Mouse (Mus musculus) right cerebral cortex, postnatal 14 days (tissue): Measurements from ENCODE around the gene Nipbl.

Experiments
- DNase-seq: peaks from one replicate; pipeline ENCODE4 v3.0.0; 2022

Nipbl gene

DNA sequence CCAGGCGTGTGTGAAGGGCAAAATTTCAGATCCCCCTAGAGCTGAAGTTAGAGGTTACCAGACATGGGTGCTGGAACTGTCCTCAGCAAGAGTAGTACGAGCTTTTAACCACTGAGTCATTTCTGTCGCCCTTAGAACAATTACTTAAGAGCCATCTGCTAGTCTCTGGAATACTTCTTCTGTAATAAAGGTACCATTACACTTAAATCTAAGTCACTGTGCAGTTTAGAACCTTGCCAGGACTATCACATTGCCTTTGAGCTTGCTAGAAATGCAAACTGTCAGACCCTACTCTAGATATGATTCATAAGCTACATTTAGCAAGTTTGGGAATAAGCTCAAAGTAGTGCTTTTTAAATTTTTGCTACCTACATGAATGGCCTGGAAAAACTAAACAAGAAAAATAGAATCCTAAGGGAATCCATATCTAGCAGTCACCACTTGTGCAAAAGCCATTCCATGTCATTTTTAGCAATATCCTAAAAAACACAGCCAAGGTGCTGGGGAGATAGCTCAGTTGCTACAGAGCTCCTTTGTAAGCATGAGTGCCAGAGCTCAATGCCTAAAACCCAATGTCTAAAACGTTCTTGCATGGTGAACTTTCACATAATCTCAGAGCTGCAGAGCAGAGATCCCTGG is 27.6 kb downstream of the Nipbl start:
- DNase-seq: no peak

DNA sequence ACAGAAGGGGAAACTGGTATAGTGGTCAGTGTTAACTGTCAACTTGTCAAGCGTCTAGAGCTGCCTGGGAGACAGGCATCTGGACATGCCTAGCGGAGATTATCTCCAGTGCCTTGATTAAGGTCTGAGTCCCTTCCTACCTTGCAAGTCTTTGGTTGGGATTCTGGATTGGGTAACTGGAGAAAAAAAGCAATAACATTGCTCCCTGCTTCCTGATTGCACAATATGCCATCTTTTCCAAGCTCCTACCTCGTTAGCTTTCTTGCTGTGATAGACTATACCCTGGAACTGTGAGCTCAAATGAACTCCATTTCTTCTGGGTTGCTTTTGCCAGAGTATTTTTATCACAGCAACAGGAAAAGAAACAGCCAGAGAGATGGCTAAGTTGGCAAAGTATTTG is 30.9 kb downstream of the Nipbl start:
- DNase-seq: no peak

DNA sequence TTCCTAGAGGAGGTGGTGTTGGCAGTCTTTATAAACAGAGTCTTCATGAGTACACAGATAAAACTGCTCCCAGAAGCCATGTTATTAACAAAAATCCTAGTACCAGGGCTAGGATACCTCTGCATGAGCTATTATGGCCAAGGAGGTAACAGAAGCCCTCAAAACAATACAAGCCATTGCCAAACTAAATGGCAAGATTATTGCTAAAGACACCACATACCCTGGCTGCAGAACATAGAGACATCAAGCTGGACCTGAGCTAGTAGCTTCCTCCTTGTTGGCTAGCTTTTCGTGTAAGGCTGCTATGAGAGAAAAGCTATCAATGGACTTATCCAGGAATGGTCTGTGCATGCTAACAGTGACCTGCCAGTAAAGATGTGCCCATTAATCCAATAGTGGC is 32.4 kb downstream of the Nipbl start:
- no peak for DNase-seq

DNA sequence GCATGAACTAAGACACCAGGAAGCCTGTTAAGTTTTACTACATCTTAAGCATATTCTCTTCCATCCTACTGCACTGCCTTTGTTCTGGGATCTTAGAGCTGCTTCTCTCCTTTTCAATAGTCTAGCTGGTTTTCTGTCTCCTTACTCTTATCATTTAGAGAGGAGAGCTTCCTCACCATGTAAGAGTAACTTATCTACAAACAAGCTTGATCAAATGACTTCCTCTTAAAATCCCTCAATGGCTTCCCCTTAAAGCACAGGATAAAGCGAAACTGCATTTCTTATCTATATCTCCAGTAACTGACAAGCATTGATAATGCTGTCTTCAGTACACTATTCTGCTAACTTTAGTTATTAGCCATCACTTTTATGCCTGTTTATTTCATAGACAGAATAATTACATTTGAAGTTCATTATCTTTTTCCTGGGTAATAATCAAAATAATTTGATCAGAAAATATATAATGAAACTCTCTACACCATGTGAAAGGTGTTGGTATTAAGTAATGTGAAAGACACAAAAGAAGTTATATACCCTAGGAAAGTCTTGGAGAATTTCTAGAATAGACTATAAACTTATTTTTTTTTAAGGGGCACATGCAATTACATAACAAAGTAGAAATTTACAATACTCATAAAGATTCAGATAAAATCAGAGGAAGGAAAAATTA is 33.0 kb downstream of the Nipbl start:
- no peak for DNase-seq

DNA sequence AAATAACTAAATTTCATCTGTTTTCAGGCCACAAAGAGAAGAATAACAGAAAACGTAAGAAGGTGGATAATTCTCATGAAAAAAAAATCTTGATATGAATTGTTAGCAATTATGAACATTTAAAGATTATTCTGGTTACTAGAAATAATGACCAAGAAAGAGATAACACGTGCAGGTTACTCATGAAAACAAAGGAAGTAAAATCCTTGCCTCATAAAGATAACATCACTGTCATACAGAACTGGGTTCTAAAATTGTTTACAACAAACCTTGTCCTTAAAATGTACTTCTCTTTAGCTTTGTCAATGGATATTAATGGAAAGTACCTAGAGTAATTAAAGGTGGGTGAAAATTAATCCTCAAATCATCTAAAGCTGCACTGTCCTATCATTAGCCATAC is 37.2 kb downstream of the Nipbl start:
- DNase-seq: no peak

DNA sequence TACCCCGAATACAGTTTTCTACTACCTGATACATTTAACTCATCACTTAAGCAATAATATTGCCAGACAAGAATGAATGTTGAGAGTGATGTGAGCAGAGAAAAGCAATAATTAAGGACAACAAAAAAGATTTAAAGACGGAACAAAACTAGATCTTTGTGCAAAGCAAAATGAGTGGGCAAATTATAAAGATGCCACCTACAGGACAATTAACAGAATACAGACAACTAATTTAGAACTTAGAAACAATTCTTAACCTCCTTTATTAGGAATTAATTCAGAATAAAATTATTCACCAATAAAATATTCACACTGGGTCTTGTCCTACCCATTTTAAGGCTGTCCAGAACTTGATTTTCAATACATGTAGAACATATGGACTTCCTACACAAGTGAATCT is 38.0 kb downstream of the Nipbl start:
- DNase-seq: no peak

DNA sequence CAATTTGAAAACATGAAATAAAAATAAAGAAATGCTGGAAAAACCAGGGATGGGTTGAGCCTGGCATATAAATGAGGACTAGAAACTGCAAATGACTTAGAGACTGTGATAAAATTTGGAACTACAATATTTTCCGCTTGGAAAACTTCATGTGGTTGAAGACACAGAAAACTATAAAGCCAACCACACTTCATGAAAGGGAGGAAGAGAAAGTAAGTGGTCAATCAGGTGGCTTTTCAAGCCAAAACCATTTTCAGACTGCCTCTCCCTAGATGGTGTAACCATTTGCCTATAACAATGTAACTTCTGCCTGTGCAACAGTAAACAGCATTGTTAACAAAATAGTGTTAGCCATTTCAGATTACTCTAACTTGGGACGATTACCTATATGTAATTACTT is 41.7 kb downstream of the Nipbl start:
- DNase-seq: no peak

DNA sequence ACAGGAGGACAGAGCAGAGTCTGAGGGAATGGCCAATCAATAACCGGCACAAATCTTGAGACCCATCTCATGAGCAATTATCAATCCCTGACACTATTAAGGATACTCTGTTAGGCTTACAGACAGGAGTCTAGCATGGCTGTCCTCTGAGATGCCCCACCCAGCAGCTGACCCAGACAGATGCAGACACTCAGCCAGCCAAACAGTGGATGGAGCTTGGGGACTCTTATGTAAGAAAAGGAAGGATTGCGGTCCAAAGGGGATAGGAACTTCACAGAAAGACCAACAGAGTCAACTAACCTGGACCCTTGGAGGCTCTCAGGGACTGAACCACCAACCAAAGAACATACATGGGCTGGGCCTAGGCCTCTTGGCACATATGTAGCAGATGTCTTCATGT is 42.7 kb downstream of the Nipbl start:
- no peak for DNase-seq

DNA sequence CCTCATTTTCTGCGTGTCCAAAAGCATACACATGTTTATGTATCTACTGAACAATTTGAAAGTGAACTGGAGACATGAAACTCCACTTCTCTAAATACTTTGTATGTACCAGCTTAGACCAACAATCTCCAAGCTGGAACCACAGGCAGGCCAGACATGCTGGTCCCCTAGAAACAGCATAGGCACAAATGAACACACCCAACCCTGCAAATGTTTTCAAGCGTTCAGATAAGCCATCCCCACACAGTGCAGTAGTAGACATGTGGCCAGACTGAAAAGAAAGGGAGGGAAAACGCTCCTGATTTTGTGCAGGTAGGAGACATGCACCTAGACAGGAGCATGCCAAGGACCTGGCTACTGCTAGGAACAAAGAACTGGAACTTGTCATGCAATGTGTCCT is 52.5 kb downstream of the Nipbl start:
- no peak for DNase-seq

DNA sequence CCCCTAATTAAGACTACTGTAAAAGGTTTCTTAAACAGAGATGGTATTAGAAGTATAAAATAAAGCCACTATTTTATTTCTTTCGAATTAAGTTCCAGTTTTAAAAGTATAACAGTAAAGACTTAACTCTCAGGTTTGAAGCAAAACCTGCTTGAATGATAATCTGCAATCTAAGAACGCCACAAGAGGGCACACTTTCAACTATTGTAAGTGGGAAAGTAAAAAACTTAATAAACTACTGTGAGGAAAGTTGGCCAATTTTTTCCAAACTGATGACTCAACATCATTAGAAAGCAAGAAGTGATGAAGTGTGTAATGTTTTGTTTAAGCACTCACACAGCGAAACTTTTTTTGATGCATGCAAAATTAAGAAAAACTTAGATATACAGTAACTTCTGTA is 62.0 kb downstream of the Nipbl start:
- peak; percentile 23 for DNase-seq

DNA sequence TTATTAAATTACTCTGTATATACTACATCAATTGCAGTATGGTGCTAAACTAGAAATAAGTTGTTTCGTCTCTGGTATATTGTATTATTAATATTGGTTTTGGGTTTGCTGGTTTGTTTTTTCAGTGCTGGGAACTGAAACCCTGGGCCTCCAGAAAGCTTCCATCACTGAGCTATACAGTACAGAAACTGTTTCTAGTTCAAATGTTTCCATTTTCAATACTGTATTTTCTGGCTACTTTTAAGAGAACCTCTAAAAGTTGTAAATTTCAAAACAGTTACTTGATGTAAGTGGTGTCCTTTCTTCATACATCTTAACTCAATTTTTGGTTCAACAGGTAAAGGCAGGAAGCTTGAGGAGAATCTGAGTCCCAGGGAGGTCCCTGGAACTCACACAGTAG is 68.6 kb downstream of the Nipbl start:
- no peak for DNase-seq

DNA sequence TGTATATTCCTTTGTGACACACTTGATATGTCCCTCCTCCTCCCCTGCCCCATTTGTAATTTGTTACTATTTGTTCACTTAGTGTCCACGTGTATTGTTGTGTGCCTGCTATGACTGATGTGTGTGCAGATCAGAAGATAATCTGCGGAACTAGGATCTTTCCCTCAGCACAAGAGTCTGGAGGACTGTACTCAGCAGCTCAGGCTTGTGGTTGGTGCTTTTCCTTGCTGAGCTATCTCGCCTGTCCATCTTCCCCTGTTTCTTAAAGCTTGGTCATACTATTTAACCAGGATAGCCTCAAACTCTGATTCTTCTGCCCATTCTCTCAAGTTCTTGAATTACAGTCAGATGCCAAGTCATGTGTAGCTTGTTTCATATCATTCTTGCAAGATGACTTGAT is 69.5 kb downstream of the Nipbl start:
- no peak for DNase-seq

DNA sequence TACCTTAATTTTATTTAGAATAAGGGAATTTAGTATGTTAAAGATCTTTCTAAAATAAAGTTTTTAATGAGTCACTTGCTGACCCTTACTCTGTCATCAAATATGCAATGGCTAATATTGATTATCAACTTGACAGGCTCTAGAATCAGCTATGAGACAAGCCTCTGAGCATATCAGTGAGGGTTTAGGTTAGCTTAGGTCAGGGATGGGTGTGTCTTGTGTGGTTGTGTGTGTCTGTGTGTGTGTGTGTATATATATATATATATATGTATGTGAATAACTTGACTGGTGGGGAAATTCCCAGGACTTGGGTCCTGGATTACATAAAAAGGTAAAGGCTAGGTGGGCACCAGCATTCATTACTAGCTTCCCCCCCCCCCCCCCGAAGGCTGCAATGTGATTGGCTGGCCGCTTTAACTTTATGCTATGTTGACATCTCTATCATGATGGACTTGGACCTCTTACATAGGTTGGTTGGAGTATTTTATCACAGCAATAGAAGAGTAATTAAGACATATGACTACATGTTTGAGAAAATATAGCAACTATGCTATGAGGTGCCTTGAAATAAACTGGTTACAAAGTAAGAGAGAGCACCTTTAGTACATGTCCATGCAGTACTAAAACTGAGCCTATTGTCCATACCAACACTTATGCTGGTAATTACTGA is 97.0 kb downstream of the Nipbl start:
- DNase-seq: no peak

DNA sequence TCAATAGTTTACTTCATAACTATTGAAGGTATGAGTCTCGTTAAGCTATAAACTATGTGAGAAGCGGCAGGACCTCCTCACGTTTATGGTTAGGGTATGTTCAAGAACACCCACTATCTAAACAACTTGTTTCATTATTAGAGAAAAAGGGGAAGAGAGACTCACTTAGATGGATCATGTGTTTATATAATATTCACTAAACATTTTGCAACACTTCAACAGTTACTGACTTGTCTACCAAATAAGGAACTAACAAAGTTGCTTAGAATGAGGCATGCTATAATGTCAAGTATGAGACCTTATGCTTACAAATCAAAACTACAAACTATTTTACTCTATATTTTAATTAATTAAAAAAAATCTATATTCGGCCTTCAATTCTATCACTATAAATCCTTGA is 103.7 kb downstream of the Nipbl start:
- no peak for DNase-seq

DNA sequence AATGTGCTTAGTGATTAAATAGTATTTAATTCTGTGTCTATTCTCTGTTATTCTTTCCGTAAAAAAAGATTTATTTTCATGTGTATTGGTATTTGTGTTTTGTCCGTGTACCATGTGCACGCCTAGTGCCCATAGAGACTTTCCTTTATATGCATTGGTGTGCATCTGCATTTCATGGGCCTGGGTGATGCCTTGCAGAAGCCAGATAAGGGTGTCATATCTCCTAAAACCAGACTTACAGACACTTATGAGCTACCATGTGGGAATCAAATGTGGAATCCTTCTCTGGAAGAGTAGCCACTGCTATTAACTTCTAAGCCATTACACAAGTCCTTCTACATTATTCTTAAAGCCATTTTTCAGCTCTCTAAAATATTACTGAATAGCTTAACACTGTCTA is 112.7 kb downstream of the Nipbl start:
- no peak for DNase-seq

DNA sequence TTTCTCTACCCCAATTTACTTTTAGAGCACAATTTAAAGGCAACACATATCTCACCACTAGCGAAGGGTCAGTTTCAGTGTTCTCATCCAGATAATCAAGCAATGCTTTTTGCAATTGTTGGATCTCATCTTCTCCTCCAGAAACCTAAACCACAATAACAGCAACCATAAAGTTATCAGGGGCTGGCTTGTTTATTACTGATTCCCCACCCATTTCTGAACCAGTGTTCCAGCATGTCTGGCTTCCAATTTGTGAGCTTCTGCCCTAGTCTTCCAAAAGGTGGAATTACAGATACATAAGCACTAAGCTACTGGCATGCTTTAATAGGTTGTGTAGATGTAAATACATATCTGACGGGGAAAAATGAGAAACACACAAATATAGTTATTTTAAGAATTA is 118.6 kb downstream of the Nipbl start:
- no peak for DNase-seq

DNA sequence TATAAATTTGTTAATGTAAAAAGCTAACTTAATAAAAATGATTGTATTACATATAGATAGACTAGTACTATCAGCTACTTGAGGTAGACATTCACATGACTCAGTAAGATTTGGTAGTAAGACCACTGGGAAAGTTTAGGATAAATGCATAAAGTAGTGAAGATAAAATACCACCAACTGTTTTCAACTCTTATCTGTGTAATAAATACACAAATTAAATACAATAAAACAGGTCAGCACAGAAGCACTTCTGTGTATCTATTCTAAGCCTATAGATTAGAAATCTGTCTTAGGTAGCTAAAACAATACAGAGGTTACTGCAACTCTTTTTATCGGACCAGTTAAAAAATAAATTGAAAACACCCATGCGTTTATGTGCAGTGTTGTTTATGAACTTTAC is 119.4 kb downstream of the Nipbl start:
- no peak for DNase-seq

DNA sequence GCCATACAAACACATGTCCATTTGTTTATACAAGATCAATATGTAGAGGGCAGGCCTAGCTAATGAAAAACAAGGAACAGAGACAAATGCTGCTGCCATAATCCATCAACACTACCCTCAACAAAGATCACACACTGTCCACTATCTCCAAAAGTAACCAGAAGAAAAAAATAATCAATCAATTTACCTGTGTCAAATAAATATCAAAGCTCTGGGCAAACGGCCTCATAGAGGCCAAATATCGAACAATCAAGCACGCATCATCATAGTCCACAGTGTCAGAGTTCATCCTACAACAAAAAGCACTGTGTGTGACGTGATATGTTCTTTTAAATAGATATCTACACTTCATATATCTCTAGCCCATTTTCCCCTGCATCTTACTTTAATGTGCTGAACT is 120.2 kb downstream of the Nipbl start:
- DNase-seq: no peak

DNA sequence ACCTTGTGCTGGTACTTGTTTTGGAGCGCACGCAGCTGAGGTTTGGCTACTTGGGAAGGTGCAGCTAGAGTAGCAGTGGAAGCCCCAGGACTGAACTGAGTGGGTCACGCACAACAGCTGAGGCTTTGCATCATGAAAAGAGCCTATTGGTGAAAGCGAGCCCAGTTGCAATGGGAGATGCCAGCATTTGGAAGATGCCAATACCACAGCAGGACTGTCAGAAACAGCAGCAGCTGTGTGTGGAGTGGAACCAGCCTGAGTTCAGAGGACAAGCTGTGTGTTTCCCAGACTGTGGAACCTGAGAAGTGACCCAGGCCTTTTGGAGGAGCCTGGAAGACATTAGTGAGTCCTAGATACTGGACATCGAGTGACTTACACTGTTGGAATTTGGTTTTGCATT is 122.8 kb downstream of the Nipbl start:
- DNase-seq: no peak

DNA sequence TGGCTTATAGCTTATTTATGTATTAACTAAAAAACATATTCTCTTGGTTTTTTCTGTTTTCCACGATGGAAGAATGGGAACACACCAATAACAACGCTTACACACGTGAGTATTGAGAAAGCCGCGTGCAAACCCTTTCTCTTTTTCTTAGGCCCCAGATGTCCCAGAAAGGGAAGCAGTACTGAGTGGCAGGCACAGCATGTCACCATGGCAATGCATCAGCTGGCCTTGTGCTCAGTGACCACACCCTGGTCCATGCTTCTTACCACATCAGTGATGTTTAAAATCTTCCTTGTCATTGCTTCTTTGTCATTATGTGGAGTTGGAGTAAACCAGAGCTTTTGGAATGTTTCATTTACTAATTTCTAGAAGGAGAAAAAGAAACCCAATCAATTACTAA is 125.1 kb downstream of the Nipbl start:
- DNase-seq: no peak

DNA sequence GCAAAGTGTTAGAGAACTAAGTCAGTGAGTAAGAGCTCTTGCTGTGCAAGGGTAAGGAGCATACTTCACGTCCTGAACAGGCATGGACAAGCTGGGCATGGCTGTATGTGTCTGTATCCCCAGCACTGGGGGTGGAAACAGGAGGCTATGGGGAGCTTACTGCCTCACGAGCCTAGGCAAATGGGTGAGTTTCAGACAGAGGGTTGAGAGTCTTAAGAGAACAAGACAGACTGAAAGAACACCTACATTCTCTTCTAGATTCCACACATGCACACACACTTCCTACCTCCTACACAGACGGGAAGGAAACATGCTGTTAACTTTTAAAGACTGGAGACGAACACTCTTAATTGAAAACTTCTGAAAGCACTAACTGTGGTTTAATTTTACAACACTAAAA is 126.9 kb downstream of the Nipbl start:
- DNase-seq: no peak

DNA sequence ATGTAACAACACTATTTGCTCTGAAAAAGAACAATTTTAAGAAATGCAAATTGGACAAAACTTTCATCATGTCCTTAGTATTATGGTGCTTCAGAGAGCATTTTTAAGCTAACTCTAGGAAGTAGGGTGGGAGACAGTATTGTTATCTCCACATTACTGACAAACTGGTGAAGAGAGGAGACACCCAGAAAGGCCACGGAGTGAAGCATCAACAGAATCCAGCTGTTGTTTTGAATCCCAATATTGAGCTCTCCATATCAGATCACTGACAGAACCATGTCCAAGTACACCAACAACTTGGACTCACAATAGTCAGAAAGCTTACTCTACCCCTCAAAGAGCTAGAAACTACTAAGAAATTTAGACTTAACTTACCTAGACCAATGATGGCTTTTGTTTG is 138.8 kb downstream of the Nipbl start:
- no peak for DNase-seq

DNA sequence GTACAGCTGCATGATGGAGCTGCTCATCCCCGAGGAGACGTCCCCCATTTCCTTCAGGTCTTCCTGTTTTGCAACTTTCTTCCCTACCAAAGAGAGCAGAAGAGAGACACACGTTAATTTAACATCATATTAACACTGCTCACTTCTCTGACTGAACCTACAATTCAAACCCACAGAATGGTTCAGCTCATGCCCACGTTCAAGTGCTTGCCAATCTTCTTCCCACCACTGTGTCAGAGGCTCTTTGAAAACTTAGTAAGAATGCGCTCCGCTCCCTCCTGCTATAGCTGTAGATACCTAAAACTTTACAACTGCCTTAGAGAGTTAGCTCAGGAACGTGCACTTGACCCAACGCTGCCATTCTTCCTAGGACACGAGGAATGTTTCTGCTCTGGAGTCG is 141.3 kb downstream of the Nipbl start:
- DNase-seq: no peak

DNA sequence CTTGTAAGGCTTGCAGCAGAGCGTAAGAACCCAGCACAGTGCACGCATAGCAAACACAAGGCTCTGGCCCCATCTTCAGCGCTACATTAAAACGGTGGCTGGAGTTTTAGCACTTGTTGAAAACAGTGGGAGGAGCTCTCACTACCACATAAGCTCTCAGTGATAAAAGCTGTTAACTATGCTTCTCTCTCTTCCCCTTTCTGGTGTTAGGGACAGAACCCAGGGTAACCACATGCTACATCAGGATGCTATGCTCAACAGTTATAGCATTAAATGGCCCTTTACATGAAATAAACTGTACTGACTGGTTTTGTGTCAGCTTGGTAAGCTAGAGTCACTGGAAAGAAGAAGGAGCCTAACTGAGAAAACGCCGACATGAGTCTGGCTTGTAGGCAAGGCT is 150.1 kb downstream of the Nipbl start:
- DNase-seq: no peak

DNA sequence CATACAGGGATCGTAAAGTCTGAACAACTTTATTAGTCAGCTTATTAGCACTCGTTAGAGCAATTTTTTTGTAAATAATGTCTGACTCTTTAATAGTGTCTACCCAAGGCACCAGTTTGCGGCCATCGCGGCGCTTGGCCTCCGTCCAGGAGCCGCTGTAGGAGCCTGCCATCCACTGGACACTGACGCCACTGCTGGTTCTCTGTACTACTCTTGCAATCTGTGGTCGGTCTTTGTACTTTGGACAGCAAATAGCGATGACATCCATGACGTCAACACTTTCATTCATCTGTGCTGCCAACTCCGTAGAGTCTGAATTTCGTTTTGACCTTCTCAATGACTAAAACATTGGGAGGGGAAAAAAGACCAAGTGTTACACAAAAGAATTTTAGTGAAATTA is 153.0 kb downstream of the Nipbl start:
- DNase-seq: no peak
